Mouse (Mus musculus) bone marrow macrophage, adult 2 months (primary cell): ENCODE measurements around the gene Foxr1.

Source experiments
- CTCF ChIP-seq: IDR thresholded peaks from 2 replicates; pipeline ENCODE4 v1.5.1; 2012; ENCODE audit warnings: low read depth, mild to moderate bottlenecking, low read length, moderate library complexity
- POLR2A ChIP-seq: IDR thresholded peaks from 2 replicates; pipeline ENCODE4 v1.6.1; 2012; ENCODE audit warnings: mild to moderate bottlenecking, low read depth, low read length, borderline replicate concordance

GRCm38 (mm10) chr9:44483041-44483509 is 42.1 kb upstream of the Foxr1 start:
- TF ChIP-seq POLR2A = no peak
- no peak for TF ChIP-seq CTCF
